Mouse (Mus musculus): ENCODE data around the gene Tagln.

The Tagln gene

DNA sequence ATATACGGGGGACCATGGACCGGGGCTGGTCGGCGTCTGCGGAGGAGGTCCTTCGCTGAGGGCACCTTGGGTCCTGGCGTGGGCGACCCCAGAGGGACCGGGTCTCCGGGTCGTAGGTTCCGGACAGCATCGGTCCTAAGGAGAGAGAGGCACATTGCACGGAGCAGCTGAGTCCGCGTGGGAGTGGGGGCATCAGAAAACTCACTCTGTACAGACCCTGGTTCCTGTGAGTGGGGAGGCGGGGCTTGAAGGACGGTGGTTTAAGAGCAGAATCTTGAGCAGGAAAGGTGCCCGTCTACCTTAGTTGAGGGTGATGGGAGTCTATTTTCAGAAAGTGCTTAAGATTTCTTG is 28.8 kb downstream of the Tagln start:
- DNase-seq (ENCODE audit: low spot score), result peak; percentile 66

DNA sequence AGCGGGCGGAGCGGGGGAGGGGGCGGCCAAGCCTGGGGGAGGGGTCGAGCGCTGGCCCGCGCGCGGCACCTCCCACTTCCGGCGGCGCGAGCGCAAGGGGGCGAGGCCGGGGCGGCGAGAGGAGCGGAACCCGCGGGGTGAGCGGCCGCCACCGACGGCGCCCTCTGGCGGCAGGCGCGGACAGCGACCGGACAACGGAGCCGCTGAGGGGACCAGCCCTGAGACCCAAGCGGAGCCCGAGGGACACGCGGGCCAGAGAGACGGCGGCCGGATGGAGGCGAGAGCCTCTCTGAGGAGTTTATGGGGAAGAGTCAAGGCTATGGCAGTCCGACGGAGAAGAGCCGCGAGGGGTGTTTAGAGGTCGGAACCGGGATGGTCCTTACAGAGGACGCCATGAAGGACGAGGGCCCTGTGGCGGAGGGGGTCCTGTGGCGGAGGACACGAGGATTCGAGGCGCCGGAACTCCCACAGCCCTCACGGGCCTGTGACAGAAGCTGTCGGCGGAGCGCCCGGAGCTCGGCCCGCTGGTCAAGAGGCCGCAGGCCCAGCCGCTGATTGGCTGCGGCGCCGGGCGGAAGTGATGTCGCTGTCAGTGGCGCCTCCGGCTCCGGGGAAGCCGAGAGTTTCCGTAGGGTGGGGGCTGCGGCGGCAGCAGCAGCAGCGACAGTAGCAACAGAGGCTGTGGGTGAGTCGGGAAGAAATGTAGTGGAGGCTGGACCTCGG is 29.3 kb downstream of the Tagln start, which contains the start of the genes Pcsk7 and Rnf214:
Pcsk7 (plus strand) TSS at position 143 of the 723 bp plus-strand sequence.
Rnf214 (minus strand) TSS at position 557 of the 723 bp plus-strand sequence.
- DNase-seq (ENCODE audit: low spot score), result peak; percentile 94

DNA sequence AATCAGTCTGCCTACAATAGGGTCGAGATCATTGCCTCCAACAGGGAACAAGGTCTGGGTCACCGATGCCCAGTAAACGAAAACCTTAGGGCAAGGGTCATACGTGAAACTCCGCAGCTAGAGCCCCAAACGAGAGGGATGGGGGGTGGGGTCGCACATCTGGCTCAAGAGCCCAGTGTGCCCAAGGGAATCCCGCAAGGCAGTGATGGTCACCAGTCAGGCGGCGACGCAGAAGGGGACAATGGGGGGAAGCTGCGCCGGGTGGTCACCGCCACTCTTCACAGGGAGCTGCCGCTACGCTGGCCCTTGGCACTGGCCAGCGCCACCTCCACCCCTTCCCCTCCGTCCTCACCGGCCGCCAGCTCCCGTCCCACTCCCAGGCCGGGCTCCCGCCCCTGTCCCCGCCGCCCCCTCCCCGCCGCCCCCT is 30.0 kb downstream of the Tagln start:
- peak; percentile 67 for DNase-seq (ENCODE audit: low spot score)

DNA sequence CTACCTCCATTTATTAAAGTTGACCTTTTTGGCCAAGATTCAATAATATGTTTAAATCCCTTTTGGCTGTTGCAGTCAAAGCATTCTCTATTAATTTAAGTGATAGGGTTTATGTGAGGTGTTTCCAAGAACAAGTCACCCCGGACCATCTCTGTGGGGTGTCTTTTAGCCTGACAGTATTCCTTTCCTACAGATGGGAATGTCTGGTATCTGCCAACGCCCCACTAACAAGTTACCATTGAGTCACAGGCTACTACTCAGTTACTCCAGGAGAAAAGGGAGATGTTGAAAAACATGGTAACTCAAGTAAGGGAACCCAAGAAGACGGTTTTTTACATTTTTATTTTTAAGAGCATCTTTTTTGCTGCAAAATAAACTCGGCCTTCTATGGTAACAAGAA is 30.7 kb downstream of the Tagln start:
- DNase-seq (ENCODE audit: low spot score), result no peak

DNA sequence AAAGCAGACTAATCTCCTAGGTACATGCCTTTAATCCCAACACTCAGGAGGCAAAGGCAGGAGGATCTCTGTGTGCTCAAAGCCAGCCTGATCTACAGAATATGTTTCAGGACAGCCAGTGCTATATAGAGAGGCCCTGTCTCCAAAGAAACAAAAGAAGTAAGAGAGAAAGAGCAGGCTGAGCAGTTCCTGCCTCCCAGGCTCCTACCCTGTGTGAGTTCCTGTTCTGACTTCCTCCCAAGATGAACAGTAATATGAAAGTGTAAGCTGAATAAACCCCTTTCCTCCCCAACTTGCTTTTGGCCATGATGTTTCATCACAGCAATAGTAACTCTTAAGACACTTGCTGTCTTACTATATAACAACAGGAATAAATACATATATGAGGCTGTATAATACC is 42.2 kb downstream of the Tagln start:
- DNase-seq (ENCODE audit: low spot score), result no peak
